Mouse (Mus musculus): ENCODE measurements around the gene Inafm2. TPM values are rescaled to one million over a fixed set of nuclear protein-coding genes. Genes with fewer than 3 reads are reported as not detected.

The Inafm2 gene
- polyA plus RNA-seq, 1 experiment: 19.0 TPM

DNA sequence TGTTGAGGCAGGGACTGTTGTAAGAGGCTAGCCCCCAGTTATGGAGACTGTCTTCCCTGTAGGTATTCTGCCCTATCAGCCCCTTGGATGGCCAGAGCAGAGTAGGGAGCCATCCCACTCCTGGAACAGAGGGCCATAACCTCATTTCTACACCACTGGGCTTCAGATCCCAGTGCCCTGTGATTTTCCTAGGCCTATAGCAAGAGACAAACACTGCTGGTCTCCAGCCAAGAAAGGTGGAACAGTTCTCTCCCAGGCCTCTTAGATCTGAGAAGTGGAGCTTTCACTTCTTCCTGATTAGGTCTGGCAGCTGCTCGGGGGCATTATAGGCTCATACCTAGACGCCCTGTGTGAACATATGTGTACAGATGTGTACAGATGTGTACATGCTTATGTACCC lies 30.7 kb downstream of the Inafm2 start:
- Histone ChIP-seq H3K27ac (ENCODE audit: insufficient read depth, low read length) (no peak overlapping the region), H3K4me1 (ENCODE audit: control insufficient read depth, insufficient read depth, low read length) (no peaks in the 10 kb centered on the region), H3K4me3 (ENCODE audit: insufficient read depth, low read length) (no peak overlapping the region)
- TF ChIP-seq POLR2A (IDR thresholded peaks at IDR 0.05; ENCODE audit: low read depth, low read length) (no peak), CTCF (IDR thresholded peaks at IDR 0.05; ENCODE audit: borderline replicate concordance, insufficient read depth, low read length) (no peak)

DNA sequence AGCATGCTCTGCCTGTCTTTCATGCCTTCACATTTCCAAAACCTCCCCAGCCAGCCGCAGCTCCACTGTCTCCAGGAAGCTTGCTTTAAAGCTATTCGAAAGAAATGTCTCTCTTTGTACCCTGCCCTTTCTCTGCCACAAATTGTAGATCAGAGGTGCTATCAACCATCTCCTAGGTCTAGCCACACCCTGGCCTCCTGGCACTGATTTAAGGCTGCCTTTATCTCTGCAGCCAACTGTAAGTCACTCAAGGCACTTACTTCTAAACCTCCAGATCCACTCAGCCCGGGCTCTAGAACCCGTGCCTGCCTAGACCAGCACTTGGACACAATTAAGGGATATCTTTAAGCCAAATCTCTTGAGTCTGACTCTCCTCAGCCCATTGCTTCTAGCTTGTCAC lies 32.9 kb downstream of the Inafm2 start:
- no peaks in the 10 kb centered on the region for H3K4me1 ChIP-seq (ENCODE audit: control insufficient read depth, insufficient read depth, low read length)
- no peak overlapping the region for H3K27ac ChIP-seq (ENCODE audit: insufficient read depth, low read length)
- no peak for TF ChIP-seq POLR2A (IDR thresholded peaks at IDR 0.05; ENCODE audit: low read depth, low read length)
- no peak for TF ChIP-seq CTCF (IDR thresholded peaks at IDR 0.05; ENCODE audit: borderline replicate concordance, insufficient read depth, low read length)
- H3K4me3 ChIP-seq (ENCODE audit: insufficient read depth, low read length): no peak overlapping the region

DNA sequence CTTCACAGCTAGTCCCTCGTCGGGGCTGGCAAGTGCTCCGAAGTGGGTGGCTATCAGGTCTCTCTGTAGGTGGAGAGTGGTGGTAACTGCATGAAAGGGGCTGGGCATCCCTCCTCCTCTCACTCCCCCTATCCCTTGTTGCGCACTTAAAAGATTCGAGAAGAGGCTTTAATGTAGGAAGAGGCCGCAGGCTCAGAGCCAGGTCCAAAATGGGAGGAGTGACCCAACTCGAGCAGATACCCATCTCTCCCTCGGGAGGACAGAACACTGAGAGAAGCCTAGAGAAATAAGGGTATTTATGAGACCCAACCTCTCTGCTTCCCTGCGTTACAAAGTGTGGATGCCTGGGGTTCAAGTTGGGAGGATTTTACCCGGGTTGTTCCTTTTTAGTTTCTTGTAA lies 33.5 kb downstream of the Inafm2 start:
- H3K4me1 ChIP-seq (ENCODE audit: control insufficient read depth, insufficient read depth, low read length): no peaks in the 10 kb centered on the region
- H3K27ac ChIP-seq (ENCODE audit: insufficient read depth, low read length): no peak overlapping the region
- TF ChIP-seq POLR2A (IDR thresholded peaks at IDR 0.05; ENCODE audit: low read depth, low read length) (no peak), CTCF (IDR thresholded peaks at IDR 0.05; ENCODE audit: borderline replicate concordance, insufficient read depth, low read length) (no peak)
- H3K4me3 ChIP-seq (ENCODE audit: insufficient read depth, low read length): peak overlapping the region; percentile 21

DNA sequence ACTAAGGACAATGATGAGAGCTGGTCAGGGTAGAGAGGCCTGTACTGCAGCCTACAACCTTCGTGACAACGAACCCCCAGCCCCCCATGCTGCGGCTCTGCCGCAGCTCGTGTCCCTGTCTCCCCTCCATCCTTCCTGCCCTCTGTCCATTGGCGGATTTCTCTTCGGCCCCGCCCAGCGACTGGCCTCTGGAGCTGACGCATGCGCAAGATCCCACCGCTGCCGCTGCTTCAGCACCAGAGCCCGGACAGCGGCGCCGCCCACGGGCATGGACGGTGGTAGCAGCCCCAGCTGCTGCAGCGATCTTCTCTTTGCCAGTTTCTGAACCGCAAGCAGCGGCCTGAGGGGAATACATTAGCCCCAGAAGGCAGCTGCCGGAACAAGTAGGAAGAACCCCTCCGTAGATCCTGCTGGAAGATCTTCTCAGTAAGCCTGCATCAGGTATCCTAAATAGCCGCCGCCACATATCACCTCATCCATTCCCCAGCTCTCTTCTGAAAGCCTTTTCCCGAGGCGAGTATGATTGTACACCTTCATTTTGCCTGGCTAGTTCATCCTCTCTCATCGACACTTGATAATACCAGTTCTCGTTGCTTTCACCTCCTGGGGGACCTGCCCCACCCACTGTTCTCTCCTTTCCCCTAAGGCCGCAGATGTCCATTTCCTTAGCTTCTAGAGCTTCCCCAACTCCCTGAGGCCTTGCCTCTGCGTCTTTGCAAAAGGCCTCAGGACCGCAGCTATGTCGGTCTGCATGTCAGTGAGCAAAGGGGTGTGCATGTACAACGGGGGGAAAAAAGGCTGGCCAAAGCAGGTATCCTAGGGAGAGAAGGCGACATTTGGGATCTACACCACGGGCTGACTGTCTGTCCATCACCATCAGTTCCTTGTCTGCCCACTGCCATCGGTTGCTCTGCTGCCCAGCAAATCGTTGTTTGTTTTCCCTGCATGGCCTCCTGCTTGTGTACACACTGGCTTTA lies 34.2 kb downstream of the Inafm2 start, which contains the start of gene Disp2:
TSS of gene Disp2 (plus strand) at position 216 of the 977 bp plus-strand sequence.
- H3K4me3 ChIP-seq (ENCODE audit: insufficient read depth, low read length): peak within 1 kb of the TSS; percentile 21

DNA sequence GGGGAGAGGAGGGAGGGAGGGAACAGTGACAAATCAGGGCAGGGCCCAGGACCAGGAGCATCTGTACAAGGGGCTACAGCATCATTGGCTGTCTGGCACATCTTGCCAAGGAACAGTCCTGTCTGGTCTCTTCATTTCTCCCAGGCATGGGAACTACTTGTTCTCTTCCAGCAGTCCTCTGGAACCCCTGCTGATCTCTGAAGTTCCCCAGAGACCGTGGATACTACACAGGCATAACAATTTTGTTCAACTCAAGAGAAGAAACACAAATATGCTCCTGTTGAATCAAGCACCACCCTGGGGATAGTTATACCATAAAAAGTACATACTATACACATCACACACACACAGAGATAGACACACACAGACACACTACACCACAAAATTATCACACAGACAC lies 35.6 kb downstream of the Inafm2 start:
- TF ChIP-seq CTCF (IDR thresholded peaks at IDR 0.05; ENCODE audit: borderline replicate concordance, insufficient read depth, low read length) (no peak), POLR2A (IDR thresholded peaks at IDR 0.05; ENCODE audit: low read depth, low read length) (no peak)
- H3K27ac ChIP-seq (ENCODE audit: insufficient read depth, low read length): no peak overlapping the region
- no peak overlapping the region for H3K4me3 ChIP-seq (ENCODE audit: insufficient read depth, low read length)
- H3K4me1 ChIP-seq (ENCODE audit: control insufficient read depth, insufficient read depth, low read length): no peaks in the 10 kb centered on the region

More for the DNA sequence above, 34.2 kb downstream of the Inafm2 start, which contains the start of gene Disp2:
- H3K27ac ChIP-seq (ENCODE audit: insufficient read depth, low read length): no peak within 1 kb of the TSS
- H3K4me1 ChIP-seq (ENCODE audit: control insufficient read depth, insufficient read depth, low read length): no peaks in the 10 kb centered on the region
- TF ChIP-seq CTCF (IDR thresholded peaks at IDR 0.05; ENCODE audit: borderline replicate concordance, insufficient read depth, low read length) (no peak), POLR2A (IDR thresholded peaks at IDR 0.05; ENCODE audit: low read depth, low read length) (peak; percentile 74)

DNA sequence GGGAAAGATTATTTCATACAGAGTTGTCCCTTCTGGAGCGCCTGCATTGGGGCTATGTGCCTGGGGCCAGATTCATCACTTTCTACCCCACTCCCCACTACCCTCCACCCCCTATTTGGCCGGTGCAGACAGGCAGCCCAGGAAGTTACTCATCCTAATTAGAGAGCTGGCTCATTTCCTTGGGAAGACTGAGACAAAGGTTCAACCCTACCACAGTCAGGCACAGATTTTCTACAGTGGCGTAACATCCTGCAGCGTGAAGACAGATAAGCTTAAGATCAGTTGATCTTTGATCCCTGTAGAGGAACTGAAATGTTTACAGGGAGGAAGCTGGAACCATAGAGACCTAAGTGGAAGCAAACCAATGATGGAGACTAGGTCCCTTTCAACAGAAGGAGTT lies 36.7 kb downstream of the Inafm2 start:
- no peak overlapping the region for H3K27ac ChIP-seq (ENCODE audit: insufficient read depth, low read length)
- TF ChIP-seq CTCF (IDR thresholded peaks at IDR 0.05; ENCODE audit: borderline replicate concordance, insufficient read depth, low read length) (no peak), POLR2A (IDR thresholded peaks at IDR 0.05; ENCODE audit: low read depth, low read length) (no peak)
- no peak overlapping the region for H3K4me3 ChIP-seq (ENCODE audit: insufficient read depth, low read length)
- H3K4me1 ChIP-seq (ENCODE audit: control insufficient read depth, insufficient read depth, low read length): no peaks in the 10 kb centered on the region

DNA sequence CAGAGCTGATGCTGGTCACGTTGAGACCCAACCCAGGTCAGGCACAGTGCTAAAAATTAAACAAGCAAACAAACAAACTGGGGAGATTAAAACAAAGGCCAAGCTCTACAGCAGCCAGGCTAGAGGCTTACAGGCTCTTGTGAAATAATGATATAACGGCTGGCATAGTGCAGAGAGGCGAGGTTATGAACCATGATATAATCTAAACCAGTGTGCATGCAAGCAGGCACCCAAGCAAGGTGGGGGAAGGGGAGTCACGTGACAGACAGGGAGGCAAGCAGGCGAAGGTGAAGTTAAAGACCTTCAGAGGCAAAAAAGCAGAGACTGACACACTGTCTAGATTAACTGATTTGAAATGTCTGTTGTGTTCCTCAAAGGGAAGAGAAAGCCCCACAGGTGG lies 37.5 kb downstream of the Inafm2 start:
- Histone ChIP-seq H3K4me3 (ENCODE audit: insufficient read depth, low read length) (no peak overlapping the region), H3K4me1 (ENCODE audit: control insufficient read depth, insufficient read depth, low read length) (no peaks in the 10 kb centered on the region), H3K27ac (ENCODE audit: insufficient read depth, low read length) (no peak overlapping the region)
- TF ChIP-seq POLR2A (IDR thresholded peaks at IDR 0.05; ENCODE audit: low read depth, low read length): no peak
- TF ChIP-seq CTCF (IDR thresholded peaks at IDR 0.05; ENCODE audit: borderline replicate concordance, insufficient read depth, low read length): no peak

DNA sequence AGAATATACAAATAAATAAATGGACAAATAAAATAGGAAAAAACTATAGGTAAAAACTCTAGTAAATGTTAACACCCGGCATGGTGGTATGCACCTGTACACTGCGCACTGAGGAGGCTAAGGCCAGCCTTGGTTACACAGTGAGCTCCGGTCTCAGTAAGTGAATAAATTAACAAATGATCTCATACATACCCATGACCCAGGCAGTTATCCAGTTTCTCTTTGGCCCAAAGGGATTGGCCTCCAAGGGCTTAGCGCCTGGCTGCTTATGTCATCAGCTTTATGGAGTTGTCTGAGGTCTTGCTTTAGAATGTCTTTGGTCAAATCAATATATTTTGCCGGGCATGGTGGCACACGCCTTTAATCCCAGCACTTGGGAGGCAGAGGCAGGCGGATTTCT lies 38.1 kb downstream of the Inafm2 start:
- Histone ChIP-seq H3K4me1 (ENCODE audit: control insufficient read depth, insufficient read depth, low read length) (no peaks in the 10 kb centered on the region), H3K27ac (ENCODE audit: insufficient read depth, low read length) (no peak overlapping the region), H3K4me3 (ENCODE audit: insufficient read depth, low read length) (no peak overlapping the region)
- TF ChIP-seq CTCF (IDR thresholded peaks at IDR 0.05; ENCODE audit: borderline replicate concordance, insufficient read depth, low read length): no peak
- TF ChIP-seq POLR2A (IDR thresholded peaks at IDR 0.05; ENCODE audit: low read depth, low read length): no peak

DNA sequence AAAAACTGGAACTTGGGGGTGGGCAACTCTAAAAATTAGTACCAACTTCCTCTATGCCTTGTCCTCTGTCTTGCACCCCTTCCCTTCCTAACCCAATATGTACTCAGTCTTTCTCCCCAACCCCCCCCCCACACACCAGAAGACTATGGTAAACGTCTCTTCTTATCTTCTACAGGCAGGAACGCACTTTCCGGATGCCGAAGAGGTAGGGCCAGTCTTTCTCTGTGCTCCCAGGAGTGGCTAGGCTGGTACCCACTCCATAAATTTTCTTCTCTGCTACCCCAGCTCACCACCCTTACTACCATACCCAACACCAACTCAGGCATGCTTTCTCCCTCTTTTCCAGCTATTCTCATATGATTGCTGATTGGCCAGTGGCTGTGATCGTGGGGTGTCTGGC lies 41.0 kb downstream of the Inafm2 start:
- TF ChIP-seq POLR2A (IDR thresholded peaks at IDR 0.05; ENCODE audit: low read depth, low read length): no peak
- no peak for TF ChIP-seq CTCF (IDR thresholded peaks at IDR 0.05; ENCODE audit: borderline replicate concordance, insufficient read depth, low read length)
- Histone ChIP-seq H3K27ac (ENCODE audit: insufficient read depth, low read length) (no peak overlapping the region), H3K4me3 (ENCODE audit: insufficient read depth, low read length) (no peak overlapping the region), H3K4me1 (ENCODE audit: control insufficient read depth, insufficient read depth, low read length) (no peaks in the 10 kb centered on the region)

DNA sequence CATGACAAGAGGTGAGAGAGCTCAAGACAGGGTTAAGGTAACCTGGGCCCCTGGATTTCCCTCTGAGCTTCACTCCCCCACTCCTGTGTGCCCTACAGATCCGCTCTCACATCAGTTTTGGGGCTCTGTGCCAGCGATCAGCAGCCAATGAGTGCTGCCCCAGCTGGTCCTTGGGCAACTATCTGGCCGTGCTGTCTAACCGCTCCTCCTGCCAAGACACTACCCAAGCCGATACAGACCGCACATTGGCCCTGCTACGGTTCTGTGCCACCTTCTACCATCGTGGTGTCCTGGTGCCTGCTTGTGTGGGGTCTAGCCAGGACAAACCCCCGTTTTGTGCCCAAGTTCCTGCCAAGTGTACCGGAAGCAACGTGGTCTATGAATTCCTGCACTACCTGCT lies 43.9 kb downstream of the Inafm2 start:
- TF ChIP-seq POLR2A (IDR thresholded peaks at IDR 0.05; ENCODE audit: low read depth, low read length) (no peak), CTCF (IDR thresholded peaks at IDR 0.05; ENCODE audit: borderline replicate concordance, insufficient read depth, low read length) (no peak)
- Histone ChIP-seq H3K4me1 (ENCODE audit: control insufficient read depth, insufficient read depth, low read length) (no peaks in the 10 kb centered on the region), H3K4me3 (ENCODE audit: insufficient read depth, low read length) (no peak overlapping the region), H3K27ac (ENCODE audit: insufficient read depth, low read length) (no peak overlapping the region)

All from embryonic fibroblast, embryonic 13.5 days (primary cell).